Mouse (Mus musculus) adrenal gland, postnatal 10 days (tissue): ENCODE data around the gene Sgpl1. TPM values are rescaled to one million over a fixed set of nuclear protein-coding genes. Genes with fewer than 3 reads are reported as not detected.

Source experiments
- DNase-seq: peaks from one replicate; pipeline ENCODE4 v3.0.0; 2021; ENCODE audit warnings: mixed read lengths
- long read RNA-seq, 2 experiments: library from polyadenylated mRNA; stranded (forward); transcript quantifications; one replicate each; pipeline ENCODE4 v2.0.0; 2021
- total RNA-seq, 2 experiments: library from RNA; stranded (reverse); gene quantifications; 2 replicates each; pipeline ENCODE4 v1.2.3; 2021

Sgpl1 gene
- total RNA-seq = 10 to 100 TPM; 56.8 to 66.6 TPM
- long read RNA-seq, experiment 1, full-length matches to known transcripts = 25 of 47 reads
- long read RNA-seq, experiment 1, partial matches to known transcripts = 19 of 47 reads
- long read RNA-seq, experiment 1, other reads (novel, unspliced or antisense) = 3 of 47 reads
- long read RNA-seq, experiment 2, full-length matches to known transcripts = 30 of 44 reads
- long read RNA-seq, experiment 2, partial matches to known transcripts = 2 of 44 reads
- long read RNA-seq, experiment 2, other reads (novel, unspliced or antisense) = 12 of 44 reads

DNA sequence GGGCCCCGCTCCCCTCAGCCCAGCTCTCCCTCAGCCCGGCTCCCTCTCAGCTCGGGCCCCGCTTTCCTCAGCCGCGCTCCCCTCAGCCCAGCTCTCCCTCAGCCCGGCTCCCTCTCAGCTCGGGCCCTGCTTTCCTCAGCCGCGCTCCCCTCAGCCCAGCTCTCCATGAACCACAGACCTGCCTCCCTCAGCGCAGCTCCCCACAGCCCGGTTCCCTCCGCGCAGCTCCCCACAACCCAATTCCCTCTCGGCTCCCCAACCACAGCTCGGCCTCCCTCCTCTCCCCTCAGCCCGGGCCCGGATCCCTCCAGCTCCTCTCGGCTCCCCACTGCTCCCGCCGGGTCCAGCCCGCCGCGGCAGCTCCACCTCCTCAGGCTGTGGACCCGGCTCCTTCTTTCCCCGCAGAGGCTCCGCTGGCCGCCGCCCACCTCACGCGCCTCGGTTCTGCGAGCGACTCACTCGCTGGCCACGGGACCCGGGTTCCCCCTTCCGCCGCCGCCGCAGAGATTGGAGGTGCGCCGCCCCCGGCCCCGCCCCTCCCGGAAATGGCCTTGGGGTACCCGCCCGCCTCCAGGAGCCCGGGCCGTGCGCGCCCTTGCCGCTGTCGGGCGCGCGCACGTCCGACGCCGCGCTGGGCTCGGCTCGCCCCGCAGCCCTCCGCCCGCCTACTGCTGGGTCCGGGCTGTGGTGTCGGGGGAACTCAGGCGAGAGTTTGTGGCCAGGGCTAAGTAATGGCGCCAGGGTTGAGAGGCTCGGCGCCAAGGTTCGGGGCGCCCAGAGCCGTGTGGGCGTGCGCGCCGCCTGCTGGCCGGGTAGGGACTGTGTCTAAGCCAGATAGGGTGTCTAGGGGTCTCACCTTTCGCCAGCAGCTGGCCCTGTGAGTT, at the start of gene Sgpl1:
Gene Sgpl1, minus strand, starts transcription at position 547 of the 884 bp plus-strand sequence.
- peak; percentile 99 for DNase-seq

DNA sequence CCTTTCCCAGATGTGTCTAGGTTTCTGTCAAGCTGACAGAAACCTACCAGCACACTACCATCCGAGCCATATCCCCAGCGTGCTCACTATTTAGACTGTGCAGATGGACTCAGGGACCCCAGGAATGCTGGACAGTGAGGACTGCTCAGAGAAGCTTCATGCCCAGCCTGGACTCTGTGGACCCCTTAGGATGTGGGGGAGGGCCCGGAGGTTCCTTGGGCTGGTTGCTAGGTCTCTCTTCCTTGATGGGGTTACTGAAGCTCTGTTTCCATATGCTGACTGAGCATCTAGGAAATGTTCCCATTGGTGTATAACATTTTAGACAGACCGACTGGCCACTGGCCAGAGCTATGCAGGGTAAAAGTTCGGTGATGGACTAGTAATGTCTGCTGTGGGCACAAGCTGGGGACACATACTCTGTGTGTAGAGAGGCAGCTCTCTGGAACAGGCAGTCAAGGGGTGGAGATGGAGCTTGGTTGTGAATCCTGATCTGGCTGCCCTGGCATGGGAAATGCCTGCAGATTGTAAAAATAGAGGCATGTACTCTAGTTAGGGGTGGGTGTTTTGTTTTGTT, 48.3 kb upstream of the Sgpl1 start:
- DNase-seq = no peak

DNA sequence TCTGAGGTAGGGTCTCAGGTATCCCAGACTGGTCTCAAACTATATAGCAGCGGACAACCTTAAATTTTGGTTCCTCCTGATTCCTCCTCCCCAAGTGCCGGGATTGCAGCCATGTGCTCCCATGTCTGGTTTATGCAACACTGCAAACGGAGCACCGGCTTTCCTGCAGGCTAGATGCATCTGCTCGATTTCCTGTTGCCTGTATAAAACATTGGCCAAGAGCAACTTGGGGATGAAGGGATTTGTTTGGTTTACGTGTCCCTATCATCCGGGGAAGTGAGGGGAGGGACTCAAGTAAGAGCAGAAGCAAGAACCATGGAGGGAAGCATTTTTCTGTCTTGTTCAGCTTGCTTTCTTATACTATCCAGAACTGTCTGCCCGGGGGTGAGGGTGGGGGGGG, 47.7 kb upstream of the Sgpl1 start:
- no peak for DNase-seq

DNA sequence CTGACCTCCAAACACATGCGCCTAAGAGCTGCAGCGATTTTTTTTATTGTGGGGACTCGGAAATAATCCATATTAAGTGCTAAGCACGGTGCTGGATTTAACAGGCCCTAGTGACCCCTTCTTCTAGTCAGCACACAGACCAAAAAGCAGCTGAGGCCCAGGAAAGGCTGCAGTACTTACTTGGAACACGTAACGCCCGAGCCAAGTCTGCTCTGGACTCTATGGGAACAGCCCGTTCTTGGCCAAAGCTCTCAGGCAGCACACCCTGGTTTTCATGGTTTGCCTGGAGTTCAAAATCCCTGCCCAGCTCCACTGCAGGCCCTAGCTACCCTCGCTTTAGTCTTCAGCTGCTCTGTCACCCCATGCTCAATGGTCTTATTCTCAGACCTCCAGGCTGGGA, 47.1 kb upstream of the Sgpl1 start:
- DNase-seq = no peak

DNA sequence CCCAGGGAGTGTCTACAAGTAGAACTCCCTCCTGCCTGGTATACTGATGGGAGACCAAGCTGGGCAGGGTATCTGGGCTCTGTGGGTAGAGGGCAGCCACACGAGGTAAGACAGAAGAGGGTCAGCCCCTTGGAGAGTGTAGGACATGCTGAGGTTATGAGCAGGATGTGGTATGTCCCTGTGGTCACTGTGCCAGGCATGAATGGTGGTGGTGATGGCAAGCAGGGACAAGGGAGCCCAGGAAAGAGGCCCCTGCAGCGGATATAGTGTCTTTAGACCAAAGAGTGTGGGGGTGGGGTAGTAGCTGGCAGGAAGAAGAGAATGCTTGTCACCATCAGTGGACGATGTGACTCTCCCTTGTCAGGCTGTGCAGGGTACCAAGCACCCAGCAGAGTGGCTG, 40.5 kb upstream of the Sgpl1 start:
- no peak for DNase-seq

DNA sequence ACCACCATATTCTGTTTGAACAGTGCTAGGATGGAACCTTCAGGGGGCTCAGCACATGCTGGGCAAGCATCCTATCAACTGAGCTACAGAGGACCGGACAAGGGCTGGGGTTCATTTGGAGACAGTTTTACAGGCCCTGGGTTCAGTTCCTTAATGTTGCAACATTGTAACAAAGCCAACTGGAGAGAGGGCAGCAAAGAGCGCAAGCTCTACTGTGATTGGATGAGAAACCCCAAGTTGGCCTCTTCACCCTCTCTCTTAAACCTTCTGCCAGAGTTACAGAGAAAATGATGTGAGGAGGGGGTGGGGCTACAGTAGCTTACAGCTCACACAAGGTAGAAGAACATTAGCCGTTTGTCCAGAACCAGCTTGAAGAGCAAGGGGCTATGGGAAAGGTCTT, 39.5 kb upstream of the Sgpl1 start:
- DNase-seq = no peak

DNA sequence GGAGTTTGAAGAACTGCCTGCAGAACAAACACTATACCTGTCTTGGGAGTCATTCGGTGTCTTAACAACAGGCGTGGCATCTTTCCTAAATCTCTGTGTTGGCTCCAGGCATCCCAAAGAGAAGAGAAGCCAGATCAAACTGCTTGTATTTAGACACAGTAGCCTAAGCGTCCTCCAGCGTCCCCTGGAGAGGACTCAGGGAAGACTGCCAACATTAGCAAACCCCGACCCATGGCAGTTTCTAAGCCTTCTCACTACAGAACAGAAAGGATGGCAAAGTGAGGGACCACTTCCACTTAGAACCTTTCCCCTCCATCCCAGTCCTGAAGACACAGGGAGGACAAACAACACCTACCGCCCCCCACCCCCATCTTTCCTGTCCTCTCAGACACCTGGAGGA, 32.4 kb upstream of the Sgpl1 start:
- peak; percentile 34 for DNase-seq

DNA sequence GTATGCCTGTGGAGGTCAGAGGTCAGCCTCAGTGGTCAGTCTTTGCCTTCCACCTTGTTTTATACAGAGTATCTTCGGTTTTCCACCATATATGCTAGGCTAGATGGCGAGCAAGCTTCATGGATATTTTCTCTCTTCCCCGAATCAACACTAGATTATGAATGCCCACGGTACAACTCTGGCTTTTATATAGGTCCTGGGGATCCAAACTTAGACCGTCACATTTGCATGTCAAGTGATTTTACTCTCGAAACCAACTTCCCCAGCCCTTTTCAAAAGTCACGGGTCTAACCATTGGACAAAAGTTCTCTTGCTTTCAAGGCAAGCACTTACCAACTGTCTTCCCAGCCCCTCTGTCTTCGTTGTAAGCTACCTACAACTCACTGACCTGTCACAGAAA, 31.2 kb upstream of the Sgpl1 start:
- DNase-seq = no peak

DNA sequence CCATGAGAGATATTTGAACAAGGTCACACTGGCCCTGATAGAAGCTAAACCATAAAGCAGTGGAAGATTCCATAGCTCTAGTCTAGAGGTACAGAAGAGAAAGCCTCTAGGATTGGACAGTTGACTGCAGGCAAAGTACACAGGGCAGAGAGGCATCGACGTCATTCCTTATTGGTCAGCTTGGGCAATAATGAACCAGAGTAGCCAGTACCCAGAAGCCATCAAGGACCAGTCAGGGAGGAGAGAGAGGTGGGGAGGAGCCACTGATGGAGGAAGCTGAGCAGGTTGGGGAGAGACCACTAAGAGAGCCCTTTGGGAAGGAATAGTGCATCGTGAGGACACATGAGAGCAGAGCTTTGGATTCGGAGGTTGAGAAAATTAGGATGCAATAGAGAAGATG, 30.2 kb upstream of the Sgpl1 start:
- DNase-seq = no peak

DNA sequence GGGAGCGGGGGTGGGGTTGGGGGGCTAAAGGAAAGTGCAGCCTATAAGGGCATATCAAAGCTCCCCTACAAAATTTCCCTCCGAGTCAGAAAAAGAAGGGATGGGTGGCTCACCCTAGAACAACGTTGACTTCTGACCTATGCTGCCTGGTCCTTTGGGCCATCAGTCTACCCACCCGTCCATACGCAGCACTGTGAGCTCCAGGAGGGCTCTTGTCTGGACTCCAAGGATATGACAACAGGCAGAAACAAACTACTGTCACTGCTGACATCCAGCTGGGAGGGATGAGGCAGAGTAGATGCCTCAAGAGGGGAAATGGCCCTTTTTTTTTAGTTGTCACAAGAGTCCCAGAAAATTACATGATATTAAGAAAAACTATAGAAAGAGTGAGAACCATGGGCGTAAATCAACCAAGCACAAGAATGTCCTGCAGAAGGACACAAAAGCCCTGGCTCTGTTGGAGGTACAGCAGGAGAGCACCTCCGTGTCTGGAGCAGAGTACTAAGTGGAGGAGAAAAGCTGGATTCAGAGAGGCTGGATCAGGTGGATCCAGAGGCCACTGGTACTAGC, 28.8 kb upstream of the Sgpl1 start:
- no peak for DNase-seq

DNA sequence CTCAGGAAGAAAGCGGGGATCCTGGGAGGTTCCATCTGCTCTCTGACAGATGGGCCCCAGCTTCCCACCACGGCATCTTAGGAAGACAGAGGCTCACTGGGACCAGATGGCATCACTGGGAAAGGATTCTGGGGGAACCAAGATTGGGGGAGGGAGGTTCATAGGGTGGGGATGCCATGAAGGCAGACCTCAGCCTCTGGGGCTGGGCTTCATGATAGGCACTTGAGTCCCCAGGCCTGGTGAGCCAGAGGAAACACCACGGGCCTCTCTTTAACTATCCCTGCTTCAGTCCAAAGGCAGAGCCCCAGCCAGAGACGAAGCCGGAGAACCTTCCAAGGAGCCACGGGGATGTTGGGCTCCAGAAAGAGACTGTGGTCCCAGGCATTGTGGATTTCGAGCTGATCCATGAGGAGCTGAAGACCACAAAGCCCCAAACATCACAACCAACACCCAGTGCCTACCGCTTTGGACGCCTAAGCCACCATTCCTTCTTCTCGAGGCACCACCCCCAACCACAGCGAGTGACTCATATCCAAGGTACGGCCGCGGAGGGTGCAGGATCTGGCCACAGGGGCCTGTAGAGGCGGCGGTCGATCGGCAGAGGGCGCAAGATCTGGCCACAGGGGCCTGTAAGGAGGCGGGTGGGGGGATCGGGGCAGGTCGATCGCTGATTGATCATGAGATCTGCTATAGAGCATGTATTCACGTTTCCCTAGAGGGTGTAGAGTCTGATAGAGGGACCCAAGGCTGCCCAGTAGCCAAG, 28.1 kb upstream of the Sgpl1 start:
- DNase-seq = peak; percentile 35

DNA sequence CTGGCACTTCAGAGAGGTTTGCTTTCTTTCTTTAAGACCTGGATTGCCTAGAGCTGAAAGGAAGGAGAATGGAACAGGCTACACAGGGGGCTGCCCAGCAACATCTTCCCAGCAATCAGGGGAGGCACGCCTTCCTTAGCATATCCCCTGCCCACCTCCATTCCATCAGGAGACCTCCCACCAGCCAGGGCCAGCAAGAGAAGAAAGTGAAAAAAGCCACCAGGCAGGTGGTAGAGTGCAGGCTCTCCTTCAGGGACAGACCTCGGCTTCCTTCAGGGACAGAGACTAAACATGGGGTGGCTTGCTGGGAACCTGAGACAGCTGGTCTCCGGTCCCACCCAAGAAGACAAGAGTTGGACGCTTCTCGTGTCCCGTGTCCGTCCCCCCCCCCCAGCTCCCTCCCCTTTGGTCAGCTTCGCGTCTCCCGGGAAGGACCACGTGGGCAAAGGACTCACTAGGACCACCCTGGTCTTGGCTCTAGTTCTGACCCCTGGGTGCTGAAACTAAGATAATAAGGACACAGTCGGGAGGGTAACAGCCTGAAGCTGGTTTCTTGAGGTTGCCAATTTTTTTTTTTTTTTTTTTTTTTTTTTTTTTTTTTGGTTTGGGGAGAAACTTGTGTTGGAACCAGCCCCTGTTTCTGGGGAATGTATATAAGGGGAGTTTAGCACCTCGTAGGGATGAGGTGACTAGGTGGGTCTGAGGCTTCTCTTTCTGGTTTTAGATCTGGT, 27.4 kb upstream of the Sgpl1 start:
- no peak for DNase-seq

DNA sequence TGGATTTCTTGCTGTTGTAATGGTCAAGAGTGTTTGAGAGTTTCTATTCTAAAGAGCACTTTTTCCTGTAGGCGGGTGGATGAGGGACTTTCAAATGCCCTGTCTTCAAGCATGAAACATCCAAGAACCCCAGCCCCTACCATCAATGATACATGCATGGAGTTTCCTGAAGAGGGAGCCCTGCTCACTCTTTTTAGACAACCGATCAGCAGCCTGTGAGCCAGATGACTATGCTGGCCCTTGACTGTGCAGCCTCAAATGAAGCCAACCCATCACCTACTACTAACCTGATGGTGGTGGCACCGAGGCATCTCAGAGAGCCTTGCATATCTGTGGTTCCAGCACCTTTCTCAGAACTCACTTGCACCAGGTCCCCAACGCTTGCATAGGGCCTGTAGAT, 25.0 kb upstream of the Sgpl1 start:
- DNase-seq = no peak

DNA sequence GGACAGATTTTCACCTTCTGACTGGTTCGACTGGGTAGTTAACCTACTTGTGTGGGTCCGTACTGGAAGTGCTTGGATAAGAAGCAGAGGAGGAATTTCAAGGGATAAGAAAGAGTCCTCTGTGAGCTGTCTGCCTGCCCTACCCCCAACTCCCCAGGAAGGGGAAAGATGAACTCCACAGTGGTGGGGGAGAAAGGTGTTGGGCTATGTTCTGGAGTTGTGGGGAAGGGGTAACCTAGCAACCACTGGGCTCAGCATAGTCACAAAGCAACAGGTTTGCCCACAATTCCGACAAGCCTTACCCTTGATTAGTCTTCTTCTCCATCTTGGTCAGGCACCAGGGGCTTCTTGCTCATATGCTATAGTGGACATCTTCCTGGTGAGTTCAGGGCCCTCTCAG, 24.2 kb upstream of the Sgpl1 start, which contains the start of gene Tbata:
Gene Tbata, plus strand, starts transcription at position 301 of the 400 bp plus-strand sequence.
- DNase-seq = no peak

DNA sequence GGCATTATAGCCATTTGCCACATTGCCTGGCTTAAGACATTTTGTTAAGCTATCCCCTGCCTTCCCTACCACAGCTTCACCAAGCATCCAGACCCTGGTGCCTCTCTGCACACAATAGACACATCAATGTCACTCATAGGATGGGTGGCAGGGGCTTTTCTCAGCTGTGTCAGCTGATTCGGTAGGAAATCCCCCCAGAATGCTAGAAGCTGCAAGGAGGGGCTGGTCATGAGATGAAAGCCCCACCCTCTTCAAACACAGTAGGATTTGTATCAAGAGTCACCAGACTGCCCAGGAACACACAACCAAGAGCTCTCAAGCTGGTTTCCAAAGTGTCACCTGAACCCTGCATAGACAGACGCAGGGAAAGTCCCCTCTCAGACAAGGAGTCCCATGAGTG, 20.9 kb upstream of the Sgpl1 start:
- no peak for DNase-seq

DNA sequence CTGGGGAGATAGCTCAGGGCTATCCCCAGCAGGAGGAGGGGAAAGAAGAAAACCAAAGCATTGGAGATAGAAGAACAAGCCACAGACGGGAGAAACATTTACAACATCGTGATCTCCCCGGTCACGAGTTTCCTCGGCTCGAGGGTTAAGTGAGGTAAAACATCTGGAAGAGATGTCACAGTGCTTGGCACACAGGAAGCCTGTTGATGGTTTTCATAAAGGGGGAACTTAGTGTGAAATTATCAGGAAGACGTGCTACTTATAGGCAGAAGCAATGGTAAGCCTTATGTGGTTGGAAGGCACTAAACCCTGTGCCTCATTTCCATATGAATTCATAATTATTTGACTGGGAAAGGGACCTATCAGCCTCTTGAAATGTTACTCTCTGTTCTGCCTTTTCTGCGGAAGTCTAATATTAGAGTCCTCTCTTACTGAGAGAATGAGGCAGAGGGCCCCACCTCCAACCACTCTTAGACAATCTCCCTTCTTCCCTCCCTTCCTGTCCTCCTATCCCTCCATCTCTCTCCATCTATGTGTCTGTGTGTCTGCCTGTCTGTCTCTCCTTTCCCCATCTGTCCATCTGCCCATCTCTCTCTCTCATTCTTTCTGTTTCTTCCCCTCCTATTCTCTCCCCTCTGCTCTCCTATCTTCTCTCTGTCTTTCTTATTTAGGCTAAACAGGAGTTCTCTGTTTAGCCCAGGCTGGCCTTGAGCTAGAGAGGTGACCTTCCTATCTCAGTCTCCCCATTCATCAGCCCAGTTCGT, 20.0 kb upstream of the Sgpl1 start:
- DNase-seq = no peak

DNA sequence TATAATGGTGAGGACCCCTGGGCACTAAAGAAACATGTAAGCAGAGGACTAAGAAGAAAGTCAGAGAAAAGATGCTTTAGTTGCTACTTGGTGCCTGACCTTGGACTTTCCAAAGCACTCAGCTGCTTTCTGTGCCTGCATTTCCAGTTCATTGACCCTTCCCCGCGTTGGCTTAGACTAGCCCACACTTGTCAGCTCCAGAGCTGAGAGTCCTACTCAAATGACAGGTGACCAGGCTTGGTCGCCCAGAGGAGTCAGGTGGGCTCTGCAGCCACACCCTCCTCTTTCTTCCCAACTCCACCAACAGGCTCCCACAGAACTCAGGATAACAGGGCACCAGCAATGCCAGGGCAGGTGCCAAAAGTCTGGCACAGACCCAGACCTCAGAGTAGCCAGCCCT, 14.9 kb upstream of the Sgpl1 start:
- DNase-seq = no peak

DNA sequence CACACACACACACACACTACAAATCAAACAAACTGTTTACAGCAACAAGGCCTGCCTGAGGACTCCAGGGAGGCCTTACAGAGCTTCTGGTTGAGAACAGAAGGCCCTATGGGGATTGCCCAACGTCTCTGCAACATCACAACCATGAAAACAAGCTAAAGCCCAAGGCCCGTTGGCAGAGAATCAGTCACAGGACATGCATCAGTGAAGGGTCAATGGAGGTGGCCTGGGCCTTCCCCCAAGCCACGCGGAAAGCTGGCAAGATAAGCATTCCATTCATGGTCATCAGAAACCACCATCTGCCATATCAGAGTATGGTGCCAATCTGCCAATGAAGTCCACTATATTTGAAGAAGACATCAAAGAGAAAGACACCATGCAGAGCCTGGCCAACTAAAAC, 13.2 kb upstream of the Sgpl1 start:
- DNase-seq = peak; percentile 75

DNA sequence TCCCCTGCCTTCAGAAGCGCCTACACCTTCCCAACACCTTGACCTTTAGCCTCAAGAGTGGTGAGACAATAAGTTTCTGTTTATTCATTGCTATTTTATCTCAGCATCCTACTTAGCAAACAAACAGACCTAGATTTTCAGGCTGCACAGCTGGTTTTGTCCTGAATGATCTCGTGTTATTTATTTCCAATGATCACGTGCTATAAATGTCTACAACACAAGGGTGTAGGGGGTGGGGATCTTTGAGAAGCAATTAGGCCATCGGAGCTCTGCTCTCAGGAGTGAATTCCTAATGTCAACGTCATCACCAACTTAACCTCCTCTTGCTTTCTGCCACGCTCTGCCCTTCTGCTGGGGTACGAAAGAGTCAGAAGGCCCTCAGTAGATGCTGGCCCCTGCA, 12.6 kb upstream of the Sgpl1 start:
- DNase-seq = no peak

DNA sequence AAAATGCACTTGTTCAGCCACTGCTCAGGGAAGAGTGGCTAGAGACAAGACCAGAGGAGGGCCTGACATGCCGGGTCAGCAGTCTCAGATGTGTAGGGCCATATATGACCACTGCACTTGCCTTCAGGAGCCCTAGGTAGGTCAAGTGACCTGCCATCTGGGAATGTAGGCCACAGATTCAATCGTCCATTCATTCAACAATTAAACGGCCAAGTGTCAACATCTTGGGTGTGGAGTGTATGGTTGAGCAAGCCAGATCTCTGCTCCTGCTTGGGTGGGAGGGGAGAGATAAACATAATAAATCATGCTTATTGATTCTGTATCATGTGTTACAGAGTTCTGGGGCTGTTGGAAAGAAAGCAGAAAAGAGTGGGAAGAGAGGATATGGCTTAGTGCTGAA, 11.1 kb upstream of the Sgpl1 start:
- DNase-seq = no peak

DNA sequence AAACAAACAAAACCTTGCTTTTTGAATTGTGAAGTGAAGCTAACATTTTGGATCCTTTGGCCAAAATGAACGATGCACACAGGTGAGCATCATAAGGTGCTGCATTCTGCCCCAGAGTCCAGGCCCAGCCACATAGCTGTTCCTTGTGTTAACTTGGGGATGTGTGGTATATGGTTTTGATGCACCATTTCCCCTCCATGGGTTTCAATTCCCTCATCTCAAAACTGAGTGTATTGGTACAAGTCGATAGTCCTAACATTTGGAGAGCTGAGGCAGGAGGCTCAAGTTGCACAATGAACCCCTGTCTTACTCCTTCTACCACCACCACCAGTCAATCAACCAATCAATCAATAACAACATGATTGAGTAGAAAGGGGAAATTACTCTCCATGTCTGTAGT, 8.9 kb upstream of the Sgpl1 start:
- no peak for DNase-seq
